Mouse (Mus musculus): ENCODE data around the gene Srsf12. TPM values are rescaled to one million over a fixed set of nuclear protein-coding genes. Genes with fewer than 3 reads are reported as not detected.

Srsf12 gene
- total RNA-seq (2017) = not detected in 3 replicates

DNA sequence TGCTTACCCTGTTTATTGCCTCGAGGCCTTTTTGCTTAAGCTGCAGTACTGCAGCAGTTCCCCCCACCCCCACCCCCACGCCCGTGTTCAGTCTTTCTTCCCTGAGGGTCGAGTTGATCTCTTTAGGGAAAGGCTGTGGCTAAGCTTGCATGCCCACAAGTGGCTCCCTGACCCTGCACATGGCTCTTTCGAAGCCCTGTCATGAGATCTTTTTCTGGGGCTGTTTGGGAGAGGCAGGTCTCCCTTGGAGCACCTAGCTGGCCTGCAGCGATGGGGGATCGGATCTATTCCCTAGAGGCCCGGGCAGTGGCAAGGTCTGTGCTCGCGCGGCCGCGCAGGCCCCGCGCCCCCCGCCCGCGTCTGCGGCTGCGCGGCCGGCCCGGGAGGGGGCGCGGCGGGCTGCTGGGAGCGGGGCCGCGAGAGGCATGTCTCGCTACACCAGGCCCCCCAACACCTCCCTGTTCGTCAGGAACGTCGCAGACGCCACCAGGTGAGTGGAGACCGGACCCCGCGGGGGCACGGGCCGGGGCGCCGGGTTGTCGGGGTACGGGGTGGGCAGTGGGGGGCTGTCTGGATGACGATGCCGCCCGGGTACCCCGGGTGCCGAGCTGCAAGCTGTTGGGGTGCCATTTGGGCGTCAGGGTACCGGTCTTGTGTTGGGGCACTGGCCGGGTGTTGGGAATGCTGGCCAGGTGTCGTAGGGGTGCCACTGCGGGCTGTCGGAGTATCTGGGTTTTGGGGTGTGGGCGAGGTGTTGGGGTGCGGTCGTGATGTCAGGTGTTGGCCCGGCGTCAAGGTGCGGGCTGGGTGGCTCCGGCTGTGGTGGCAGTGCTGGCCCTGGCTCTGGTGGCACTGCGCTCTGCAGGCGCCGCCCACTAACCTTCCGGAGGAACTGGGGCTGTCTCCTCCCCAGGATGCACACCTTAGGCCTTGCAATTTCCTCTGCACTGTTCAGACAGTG, at the start of gene Srsf12:
Gene Srsf12, plus strand, starts transcription at position 111 of the 961 bp plus-strand sequence.
- ATAC-seq (replicated peaks; ENCODE audit: insufficient number of reproducible peaks, low FRiP score, low TSS enrichment, poor library complexity, severe bottlenecking) = no peak

DNA sequence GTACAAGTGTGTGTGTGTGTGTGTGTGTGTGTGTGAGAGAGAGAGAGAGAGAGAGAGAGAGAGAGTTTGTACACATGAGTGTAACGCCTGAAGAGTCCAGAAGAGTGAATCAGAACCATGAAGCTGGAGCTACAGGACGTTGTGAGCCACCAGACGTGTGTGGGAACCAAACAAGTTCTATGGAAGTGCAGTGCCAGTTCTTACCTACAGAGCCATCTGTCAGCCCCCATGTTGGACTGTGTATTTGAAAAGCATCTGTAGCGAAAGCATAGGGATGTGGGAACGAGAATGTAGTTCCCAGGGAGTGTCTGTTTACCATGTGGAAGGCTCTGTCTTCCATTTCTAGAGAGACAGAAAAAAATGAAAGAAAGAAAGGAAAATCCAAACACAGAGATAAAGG, 25.3 kb upstream of the Srsf12 start:
- ATAC-seq (replicated peaks; ENCODE audit: insufficient number of reproducible peaks, low FRiP score, low TSS enrichment, poor library complexity, severe bottlenecking) = no peak

DNA sequence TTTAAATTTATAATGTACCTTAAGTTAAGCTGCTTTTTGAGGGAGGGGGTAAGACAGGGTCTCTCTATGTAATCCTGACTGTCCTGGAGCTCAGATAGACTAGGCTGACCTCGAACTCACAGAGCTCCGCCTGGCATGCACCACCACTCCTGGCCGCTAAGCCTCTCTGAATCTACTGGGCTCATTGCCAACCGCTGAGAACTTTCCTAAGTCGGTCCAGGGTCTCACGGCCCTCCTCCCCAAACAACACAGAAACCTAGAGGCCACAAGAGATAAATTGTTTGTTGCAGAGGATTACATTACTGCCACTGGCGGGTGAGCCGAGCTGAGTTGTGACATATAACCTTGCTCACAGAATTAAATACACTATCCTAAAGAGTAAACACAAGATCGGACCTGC, 20.6 kb upstream of the Srsf12 start:
- ATAC-seq (replicated peaks; ENCODE audit: insufficient number of reproducible peaks, low FRiP score, low TSS enrichment, poor library complexity, severe bottlenecking) = no peak

DNA sequence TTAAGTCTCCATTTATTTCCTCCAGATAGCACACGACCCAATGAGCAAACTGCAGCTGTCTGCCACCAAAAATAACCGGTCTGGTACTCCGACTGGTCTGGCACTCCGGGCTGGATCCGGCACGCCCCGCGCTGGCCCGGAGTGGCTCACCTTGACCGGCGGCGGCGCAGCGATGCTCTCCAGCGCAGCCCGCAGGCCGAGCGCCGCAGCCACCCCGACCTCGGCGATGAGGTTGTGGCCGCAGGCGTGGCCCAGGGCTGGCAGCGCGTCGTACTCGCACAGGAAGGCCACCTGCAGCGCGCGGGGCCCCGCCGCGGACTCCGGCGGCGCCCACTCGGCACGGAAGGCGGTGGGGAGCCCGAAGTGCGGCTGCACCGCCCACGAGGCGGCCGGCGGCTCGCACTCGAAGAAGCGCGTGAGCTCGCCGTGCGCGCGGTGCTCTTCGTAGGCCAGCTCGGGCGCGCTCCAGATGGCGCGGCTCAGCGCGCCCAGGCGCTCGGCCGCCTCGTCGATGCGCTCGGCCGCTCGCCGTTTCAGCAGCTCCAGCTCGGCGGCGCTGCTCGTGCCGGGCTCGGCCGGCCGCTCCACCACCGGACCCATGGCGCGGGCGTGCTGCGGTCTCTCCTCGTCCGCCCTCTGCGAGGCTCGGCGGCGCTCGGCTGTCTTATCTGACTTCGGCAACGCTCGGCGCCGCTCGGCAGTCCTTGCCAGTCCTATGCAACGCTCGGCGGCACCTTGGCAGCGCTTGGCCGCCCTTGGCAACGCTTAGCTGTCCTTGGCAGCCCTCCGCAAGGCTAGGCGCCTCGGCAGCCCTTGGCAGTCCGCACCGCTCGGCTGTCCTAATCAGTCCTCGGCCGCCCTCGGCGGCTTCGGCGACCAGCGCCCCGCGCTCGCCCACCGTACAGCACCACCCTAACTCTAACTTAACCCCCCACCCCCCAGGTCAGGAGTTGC, 19.7 kb upstream of the Srsf12 start:
- no peak for ATAC-seq (replicated peaks; ENCODE audit: insufficient number of reproducible peaks, low FRiP score, low TSS enrichment, poor library complexity, severe bottlenecking)

DNA sequence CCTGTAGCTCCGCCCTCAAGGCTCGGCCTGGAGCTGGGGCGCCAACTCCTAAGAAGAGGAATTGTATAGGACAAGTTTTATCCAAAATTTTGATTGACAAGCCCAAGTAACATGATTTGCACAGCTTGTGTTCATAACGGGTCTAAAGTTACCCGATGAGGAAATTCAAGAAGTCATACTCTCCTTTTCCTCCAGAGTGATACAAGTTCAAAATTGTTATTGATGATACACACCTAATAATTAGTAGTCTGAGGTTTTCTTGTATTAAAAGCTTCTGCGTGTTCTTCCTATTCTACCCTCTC, 19.1 kb upstream of the Srsf12 start, which contains the start of gene Pm20d2:
Gene Pm20d2, minus strand, starts transcription at position 3 of the 302 bp plus-strand sequence.
- no peak for ATAC-seq (replicated peaks; ENCODE audit: insufficient number of reproducible peaks, low FRiP score, low TSS enrichment, poor library complexity, severe bottlenecking)

- ATAC-seq (replicated peaks; ENCODE audit: insufficient number of reproducible peaks, low FRiP score, low TSS enrichment, poor library complexity, severe bottlenecking) = no peak
Measured at GRCm38 (mm10) chr4:33198117-33198516, 10.7 kb upstream of the Srsf12 start.

GRCm38 (mm10) chr4:33204682-33205081, 4.1 kb upstream of the Srsf12 start:
- ATAC-seq (replicated peaks; ENCODE audit: insufficient number of reproducible peaks, low FRiP score, low TSS enrichment, poor library complexity, severe bottlenecking) = 0 out of 2 replicates have a peak, but pooled peaks have one; percentile 47

DNA sequence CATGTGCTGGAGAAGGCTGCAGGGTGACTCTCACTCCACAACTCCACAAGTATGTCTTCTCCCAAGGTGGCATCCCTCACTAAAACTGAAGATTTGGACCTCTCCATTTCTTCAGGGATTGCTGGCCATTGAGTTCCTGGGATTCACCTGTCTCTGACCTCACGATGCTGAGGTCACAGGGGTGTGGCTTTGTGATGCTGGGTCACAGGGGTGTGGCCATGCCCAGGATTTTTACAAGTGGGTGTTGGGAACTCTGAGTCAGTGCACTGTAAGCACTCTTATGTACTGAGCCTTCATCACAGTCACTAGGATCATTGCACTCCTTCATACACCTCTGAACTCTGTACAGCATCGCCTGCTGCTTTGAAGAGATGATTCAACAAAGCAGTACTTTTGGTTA, 1.2 kb upstream of the Srsf12 start:
- no peak for ATAC-seq (replicated peaks; ENCODE audit: insufficient number of reproducible peaks, low FRiP score, low TSS enrichment, poor library complexity, severe bottlenecking)

- ATAC-seq (replicated peaks; ENCODE audit: insufficient number of reproducible peaks, low FRiP score, low TSS enrichment, poor library complexity, severe bottlenecking) = no peak
Measured at GRCm38 (mm10) chr4:33221847-33222246, 13.1 kb downstream of the Srsf12 start.

DNA sequence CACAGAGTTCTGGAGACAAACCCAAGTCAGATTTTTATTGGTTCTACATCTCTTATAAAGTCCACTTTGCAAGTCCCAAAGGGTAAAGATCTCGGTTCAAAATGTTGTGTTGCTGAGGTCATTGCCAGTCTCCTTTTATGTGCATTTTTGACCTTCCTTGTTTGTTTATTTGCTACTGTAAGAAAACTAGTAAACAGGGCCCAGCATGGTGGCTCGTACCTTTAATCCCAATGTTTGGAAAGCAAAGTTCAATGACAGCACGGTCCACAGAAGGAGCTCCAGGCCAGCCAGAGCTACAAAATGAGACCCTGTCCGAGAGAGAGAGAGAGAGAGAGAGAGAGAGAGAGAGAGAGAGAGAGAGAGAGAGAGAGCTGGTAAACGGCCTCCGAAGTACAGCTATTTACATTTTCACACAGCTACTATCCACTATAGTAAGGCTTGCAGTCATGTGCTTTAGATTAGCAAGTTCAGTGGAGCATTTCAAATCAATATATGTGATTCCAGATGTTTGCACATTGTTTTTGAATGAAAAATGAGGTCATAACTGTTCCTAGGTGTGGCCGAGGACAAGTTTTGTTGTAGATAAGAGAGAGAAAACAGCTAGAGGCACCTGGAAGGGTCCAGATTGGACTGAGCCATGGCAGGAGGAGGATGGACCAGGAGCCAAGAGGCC, 15.3 kb downstream of the Srsf12 start:
- no peak for ATAC-seq (replicated peaks; ENCODE audit: insufficient number of reproducible peaks, low FRiP score, low TSS enrichment, poor library complexity, severe bottlenecking)

DNA sequence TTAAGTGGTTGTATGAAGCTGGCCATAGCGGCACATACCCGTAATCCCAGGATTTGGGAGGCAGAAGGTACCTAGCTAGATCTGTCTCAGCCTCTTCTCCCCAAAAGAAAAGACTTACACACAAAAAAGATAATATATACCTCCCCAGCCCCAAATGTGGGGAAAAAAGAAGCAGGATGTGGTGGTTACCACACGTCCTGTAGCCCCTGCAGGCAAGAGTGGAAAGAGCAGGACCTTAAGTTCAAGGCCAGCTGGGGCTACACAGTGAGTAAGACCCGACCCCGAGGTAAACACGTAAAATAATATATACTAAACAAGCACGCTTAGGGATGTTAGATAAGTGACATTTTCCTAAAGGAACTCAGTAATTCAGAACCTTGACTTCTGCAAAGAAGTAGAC, 18.4 kb downstream of the Srsf12 start:
- ATAC-seq (replicated peaks; ENCODE audit: insufficient number of reproducible peaks, low FRiP score, low TSS enrichment, poor library complexity, severe bottlenecking) = no peak

- no peak for ATAC-seq (replicated peaks; ENCODE audit: insufficient number of reproducible peaks, low FRiP score, low TSS enrichment, poor library complexity, severe bottlenecking)
Measured at GRCm38 (mm10) chr4:33229639-33230038, 20.8 kb downstream of the Srsf12 start.

DNA sequence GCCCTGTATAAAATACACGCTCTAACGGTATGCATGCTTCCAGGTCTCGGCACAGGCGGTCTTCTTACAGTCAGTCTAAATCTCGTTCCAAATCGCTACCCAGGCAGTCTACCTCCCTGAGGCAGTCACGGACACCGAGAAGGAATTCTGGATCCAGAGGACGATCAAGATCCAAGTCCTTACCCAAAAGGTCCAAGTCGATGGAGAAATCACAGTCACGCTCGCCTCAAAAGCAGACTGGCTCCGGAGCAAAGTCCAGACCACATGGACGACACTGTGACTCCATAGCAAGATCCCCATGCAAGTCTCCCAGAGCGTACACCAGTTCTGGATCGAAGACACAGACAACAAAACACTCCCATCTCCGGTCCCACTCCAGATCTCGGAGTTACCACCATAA, 22.1 kb downstream of the Srsf12 start:
- ATAC-seq (replicated peaks; ENCODE audit: insufficient number of reproducible peaks, low FRiP score, low TSS enrichment, poor library complexity, severe bottlenecking) = no peak

GRCm38 (mm10) chr4:33242536-33242935, 33.7 kb downstream of the Srsf12 start:
- no peak for ATAC-seq (replicated peaks; ENCODE audit: insufficient number of reproducible peaks, low FRiP score, low TSS enrichment, poor library complexity, severe bottlenecking)

DNA sequence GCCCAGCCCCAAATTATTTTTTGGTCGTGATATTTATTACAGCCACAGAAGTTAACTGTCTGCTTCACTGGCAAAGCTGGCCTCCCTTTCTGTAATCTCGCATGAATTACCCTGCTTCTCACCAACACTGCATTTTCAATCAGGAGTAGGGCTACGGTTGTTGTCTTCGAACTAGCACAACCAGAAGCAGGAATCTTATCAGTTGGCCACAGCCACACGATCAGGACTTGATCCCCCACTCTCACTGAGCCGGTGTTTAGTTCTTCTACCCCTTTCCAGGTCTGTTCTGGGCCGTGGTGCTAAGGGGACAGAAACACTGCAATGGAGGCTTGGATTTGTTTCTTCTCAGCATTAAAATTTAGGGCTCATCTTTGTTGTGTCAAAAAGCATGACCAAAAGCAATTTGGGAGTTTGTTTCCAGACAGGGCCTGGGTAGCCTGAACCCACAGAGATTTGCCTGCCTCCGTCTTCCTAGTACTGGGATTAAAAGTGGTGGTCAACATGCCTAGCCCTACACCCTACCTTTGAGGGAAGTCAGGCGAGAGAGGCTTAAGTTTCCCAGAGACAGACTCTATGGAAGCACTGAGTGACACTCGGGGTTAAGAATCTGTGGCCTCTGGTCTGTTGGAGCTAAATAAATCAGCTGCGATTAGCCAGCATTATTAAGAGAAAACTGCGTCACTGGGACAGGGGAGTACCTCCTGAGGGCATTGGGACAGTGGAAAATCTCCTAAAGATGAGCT, 34.4 kb downstream of the Srsf12 start:
- ATAC-seq (replicated peaks; ENCODE audit: insufficient number of reproducible peaks, low FRiP score, low TSS enrichment, poor library complexity, severe bottlenecking) = no peak

DNA sequence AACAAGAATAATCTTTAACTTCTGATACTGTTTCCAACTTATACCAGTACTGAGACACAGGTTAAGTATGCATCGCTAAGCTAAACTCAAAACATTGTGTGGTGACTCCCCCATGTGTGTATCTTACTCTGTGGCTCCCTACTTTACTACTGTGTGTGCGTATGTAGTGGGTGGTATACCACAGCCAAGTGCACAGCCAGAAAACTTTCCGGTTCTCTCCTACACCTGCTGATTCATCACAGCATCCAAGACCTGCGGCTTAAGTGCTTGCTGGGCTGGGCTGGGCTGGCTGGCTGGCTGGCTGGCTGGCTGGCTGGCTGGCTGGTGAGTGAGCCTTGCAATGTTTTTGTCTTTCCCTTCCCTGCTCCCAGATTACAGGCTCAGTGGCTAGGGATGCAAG, 35.1 kb downstream of the Srsf12 start:
- ATAC-seq (replicated peaks; ENCODE audit: insufficient number of reproducible peaks, low FRiP score, low TSS enrichment, poor library complexity, severe bottlenecking) = no peak

- ATAC-seq (replicated peaks; ENCODE audit: insufficient number of reproducible peaks, low FRiP score, low TSS enrichment, poor library complexity, severe bottlenecking) = no peak
Measured at GRCm38 (mm10) chr4:33245853-33246395, 37.1 kb downstream of the Srsf12 start.

- peak; percentile 73 for ATAC-seq (replicated peaks; ENCODE audit: insufficient number of reproducible peaks, low FRiP score, low TSS enrichment, poor library complexity, severe bottlenecking)
Measured at GRCm38 (mm10) chr4:33247479-33248053, 38.8 kb downstream of the Srsf12 start.
